Mouse (Mus musculus) kidney, embryonic 16.5 days (tissue): ENCODE data around the gene Nbr1. TPM values are rescaled to one million over a fixed set of nuclear protein-coding genes. Genes with fewer than 3 reads are reported as not detected.

Experiments
- ATAC-seq: fragments of 200-750 bp; cut with Nextera tagmentation; 2 replicates; pipeline ENCODE4 v1.8.0; 2017; ENCODE audit warnings: moderate TSS enrichment; ENCODE audit not compliant: low FRiP score, low TSS enrichment
- H3K27ac ChIP-seq: fragments of 300-500 bp; sonication (generic); 2 replicates; pipeline ENCODE4 v1.5.1; 2014; ENCODE audit warnings: low read length
- H3K27me3 ChIP-seq: fragments of 300-500 bp; sonication (generic); 2 replicates; pipeline ENCODE4 v1.6.1; 2014; ENCODE audit warnings: low read length, control low read depth, mixed read lengths; ENCODE audit not compliant: insufficient read depth
- H3K36me3 ChIP-seq: fragments of 300-500 bp; sonication (generic); 2 replicates; pipeline ENCODE4 v1.6.1; 2014; ENCODE audit warnings: low read length, control low read depth, mixed read lengths; ENCODE audit not compliant: insufficient read depth
- H3K4me1 ChIP-seq: fragments of 300-500 bp; sonication (generic); 2 replicates; pipeline ENCODE4 v1.6.1; 2014; ENCODE audit warnings: low read length, control low read depth, mixed read lengths; ENCODE audit not compliant: insufficient read depth
- H3K4me2 ChIP-seq: fragments of 300-500 bp; sonication (generic); replicated peaks from 2 replicates; pipeline ENCODE4 v1.6.1; 2014; ENCODE audit warnings: low read depth, low read length
- H3K4me3 ChIP-seq: fragments of 300-500 bp; sonication (generic); 2 replicates; pipeline ENCODE4 v1.5.1; 2014; ENCODE audit warnings: mild to moderate bottlenecking, low read length
- H3K9ac ChIP-seq: fragments of 300-500 bp; sonication (generic); replicated peaks from 2 replicates; pipeline ENCODE4 v1.6.1; 2014; ENCODE audit warnings: low read length
- H3K9me3 ChIP-seq: fragments of 300-500 bp; sonication (generic); 2 replicates; pipeline ENCODE4 v1.6.1; 2016; ENCODE audit warnings: low read length, control low read depth
- WGBS: fragments of 180-500 bp; shearing (Covaris S2); extraction: QIAGEN DNeasy Blood & Tissue Kit; methylation state at CpG from one replicate; pipeline ENCODE4 v1.1.7; 2014; 5-methylcytosine and 5-hydroxymethylcytosine counted together
- polyA plus RNA-seq: library from polyadenylated mRNA; unstranded; fragments of >200 nt; fragmentation: Nextera tagmentation; extraction: Ambion mirVana; gene quantifications from 2 replicates; pipeline ENCODE4 v1.2.1, GENCODE M21; 2015

The Nbr1 gene
- 84.7 and 90.0 TPM in 2 replicates for polyA plus RNA-seq

- Histone ChIP-seq H3K27ac (peak within 1 kb of the TSS; percentile 99), H3K27me3 (no peaks in the 10 kb centered on the region), H3K9ac (peak within 1 kb of the TSS; percentile 93), H3K36me3 (peaks cover 15% of the 10 kb centered on the region), H3K4me2 (peak within 1 kb of the TSS; percentile 85), H3K9me3 (no peaks in the 10 kb centered on the region), H3K4me3 (peak within 1 kb of the TSS; percentile 96), H3K4me1 (peaks cover 26% of the 10 kb centered on the region)
- ATAC-seq, result peak; percentile 85
- under 1% methylated on average over 43 of the region's 43 CpGs for WGBS
Observed at GRCm38 (mm10) chr11:101551751-101552475, at the start of gene Nbr1, which contains the start of gene Brca1. TSS of gene Nbr1 (plus strand) at chr11:101552149. TSS of gene Brca1 (minus strand) at chr11:101551955.

- ATAC-seq, result no peak
- H3K9ac ChIP-seq, result no peak overlapping the region
- H3K27ac ChIP-seq, result no peak overlapping the region
- 91% methylated on average over 5 of the region's 5 CpGs for WGBS
- H3K36me3 ChIP-seq, result peaks cover 34% of the 10 kb centered on the region
- no peaks in the 10 kb centered on the region for H3K9me3 ChIP-seq
- H3K4me2 ChIP-seq, result no peak overlapping the region
- no peaks in the 10 kb centered on the region for H3K4me1 ChIP-seq
- H3K27me3 ChIP-seq, result no peaks in the 10 kb centered on the region
- H3K4me3 ChIP-seq, result no peak overlapping the region
Observed at GRCm38 (mm10) chr11:101506269-101506780, 45.6 kb upstream of the Nbr1 start.

GRCm38 (mm10) chr11:101507090-101507489, 44.9 kb upstream of the Nbr1 start:
- Histone ChIP-seq H3K36me3 (peaks cover 36% of the 10 kb centered on the region), H3K4me3 (no peak overlapping the region), H3K9ac (no peak overlapping the region), H3K27ac (no peak overlapping the region), H3K9me3 (no peaks in the 10 kb centered on the region), H3K27me3 (no peaks in the 10 kb centered on the region), H3K4me2 (no peak overlapping the region), H3K4me1 (no peaks in the 10 kb centered on the region)
- 94% methylated on average over 7 of the region's 7 CpGs for WGBS
- ATAC-seq, result no peak

GRCm38 (mm10) chr11:101518937-101519336, 33.0 kb upstream of the Nbr1 start:
- H3K36me3 ChIP-seq, result peaks cover 23% of the 10 kb centered on the region
- no peaks in the 10 kb centered on the region for H3K4me1 ChIP-seq
- no peak overlapping the region for H3K27ac ChIP-seq
- H3K27me3 ChIP-seq, result no peaks in the 10 kb centered on the region
- no peak overlapping the region for H3K9ac ChIP-seq
- H3K4me3 ChIP-seq, result no peak overlapping the region
- no peaks in the 10 kb centered on the region for H3K9me3 ChIP-seq
- WGBS, result 79% methylated on average over 5 of the region's 5 CpGs
- H3K4me2 ChIP-seq, result no peak overlapping the region
- no peak for ATAC-seq

GRCm38 (mm10) chr11:101519364-101519763, 32.6 kb upstream of the Nbr1 start:
- Histone ChIP-seq H3K4me1 (no peaks in the 10 kb centered on the region), H3K4me3 (no peak overlapping the region), H3K27ac (no peak overlapping the region), H3K4me2 (no peak overlapping the region), H3K27me3 (no peaks in the 10 kb centered on the region), H3K36me3 (peaks cover 24% of the 10 kb centered on the region), H3K9me3 (no peaks in the 10 kb centered on the region), H3K9ac (no peak overlapping the region)
- ATAC-seq, result no peak
- 86% methylated on average over 6 of the region's 6 CpGs for WGBS

GRCm38 (mm10) chr11:101524446-101524845, 27.5 kb upstream of the Nbr1 start:
- Histone ChIP-seq H3K9ac (no peak overlapping the region), H3K4me2 (no peak overlapping the region), H3K36me3 (peaks cover 37% of the 10 kb centered on the region), H3K4me1 (no peaks in the 10 kb centered on the region), H3K27me3 (no peaks in the 10 kb centered on the region), H3K9me3 (no peaks in the 10 kb centered on the region), H3K27ac (no peak overlapping the region), H3K4me3 (no peak overlapping the region)
- 88% methylated on average over 8 of the region's 8 CpGs for WGBS
- no peak for ATAC-seq

- WGBS, result 95% methylated on average over 10 of the region's 10 CpGs
- no peak overlapping the region for H3K4me3 ChIP-seq
- no peak for ATAC-seq
- H3K9ac ChIP-seq, result no peak overlapping the region
- no peaks in the 10 kb centered on the region for H3K9me3 ChIP-seq
- no peak overlapping the region for H3K27ac ChIP-seq
- no peaks in the 10 kb centered on the region for H3K4me1 ChIP-seq
- no peaks in the 10 kb centered on the region for H3K27me3 ChIP-seq
- H3K4me2 ChIP-seq, result no peak overlapping the region
- peaks cover 38% of the 10 kb centered on the region for H3K36me3 ChIP-seq
Observed at GRCm38 (mm10) chr11:101525056-101525455, 26.9 kb upstream of the Nbr1 start.

GRCm38 (mm10) chr11:101525936-101526595, 25.9 kb upstream of the Nbr1 start:
- H3K4me1 ChIP-seq, result no peaks in the 10 kb centered on the region

GRCm38 (mm10) chr11:101526686-101527085, 25.3 kb upstream of the Nbr1 start:
- no peak overlapping the region for H3K4me2 ChIP-seq
- H3K4me1 ChIP-seq, result no peaks in the 10 kb centered on the region
- no peak for ATAC-seq
- no peaks in the 10 kb centered on the region for H3K27me3 ChIP-seq
- no peaks in the 10 kb centered on the region for H3K9me3 ChIP-seq
- no peak overlapping the region for H3K4me3 ChIP-seq
- H3K27ac ChIP-seq, result no peak overlapping the region
- H3K36me3 ChIP-seq, result peaks cover 45% of the 10 kb centered on the region
- 84% methylated on average over 4 of the region's 4 CpGs for WGBS
- H3K9ac ChIP-seq, result no peak overlapping the region

More at GRCm38 (mm10) chr11:101525936-101526595, 25.9 kb upstream of the Nbr1 start:
- ATAC-seq, result no peak
- H3K27ac ChIP-seq, result no peak overlapping the region
- 90% methylated on average over 9 of the region's 9 CpGs for whole genome bisulfite sequencing
- H3K4me2 ChIP-seq, result no peak overlapping the region
- no peaks in the 10 kb centered on the region for H3K9me3 ChIP-seq
- H3K4me3 ChIP-seq, result no peak overlapping the region
- peaks cover 43% of the 10 kb centered on the region for H3K36me3 ChIP-seq
- no peak overlapping the region for H3K9ac ChIP-seq
- H3K27me3 ChIP-seq, result no peaks in the 10 kb centered on the region

- Histone ChIP-seq H3K4me2 (no peak overlapping the region), H3K27ac (no peak overlapping the region), H3K4me3 (no peak overlapping the region), H3K27me3 (no peaks in the 10 kb centered on the region), H3K9ac (no peak overlapping the region), H3K36me3 (peaks cover 9% of the 10 kb centered on the region), H3K9me3 (no peaks in the 10 kb centered on the region), H3K4me1 (no peaks in the 10 kb centered on the region)
- WGBS, result 86% methylated on average over 9 of the region's 9 CpGs
- ATAC-seq, result no peak
Observed at GRCm38 (mm10) chr11:101543533-101543932, 8.4 kb upstream of the Nbr1 start.
